Mouse (Mus musculus): ENCODE measurements around the gene G3bp1. TPM values are rescaled to one million over a fixed set of nuclear protein-coding genes. Genes with fewer than 3 reads are reported as not detected.
A peak's percentile ranks its signal among the peaks of the same experiment; 100 is the strongest.

G3bp1 gene
- total and polyA plus RNA-seq, 2 experiments from 2014 or later = 48.5 to 59.4 TPM

DNA sequence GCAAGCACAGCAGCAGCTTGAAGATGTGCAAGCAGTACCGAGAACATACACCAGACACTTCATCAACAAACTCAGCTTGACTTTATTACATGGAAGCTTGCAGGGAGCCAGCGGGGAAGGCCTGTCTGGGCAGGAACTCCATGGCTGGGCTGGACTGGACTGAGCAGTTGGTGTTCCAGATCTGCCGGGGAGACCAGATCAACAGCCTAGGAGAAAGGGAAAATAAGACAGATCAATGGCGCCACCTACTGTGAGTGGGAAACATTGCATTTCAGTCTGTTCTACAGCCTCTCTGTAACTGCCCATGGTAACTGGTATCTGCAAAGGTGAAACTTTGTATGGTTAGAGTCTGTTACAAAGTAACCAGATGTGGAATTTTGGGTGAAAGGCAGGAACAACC is 22.9 kb upstream of the G3bp1 start:
- TF ChIP-seq CTCF (IDR thresholded peaks at IDR 0.05; ENCODE audit: low read depth) (peak; percentile 96), EP300 (IDR thresholded peaks at IDR 0.05; ENCODE audit: low read depth) (no peak)
- no peaks in the 10 kb centered on the region for H3K9me3 ChIP-seq (replicated peaks; ENCODE audit: control insufficient read depth, low read length)
- peak; percentile 78 for ATAC-seq (ENCODE audit: insufficient read depth, low read depth)
- H3K36me3 ChIP-seq (replicated peaks; ENCODE audit: control insufficient read depth, insufficient read depth, low read length) = peaks cover 25% of the 10 kb centered on the region
- peak overlapping the region; percentile 28; the same call in 1 of the 2 replicates for H3K27ac ChIP-seq (ENCODE audit: low read depth)
- no peak overlapping the region for H3K4me3 ChIP-seq (ENCODE audit: low read depth, low read length)
- H3K9ac ChIP-seq (replicated peaks; ENCODE audit: low read depth, low read length) = no peak overlapping the region
- H3K4me1 ChIP-seq (ENCODE audit: control insufficient read depth, insufficient read depth) = no peaks in the 10 kb centered on the region
- WGBS = 9% methylated on average over 4 of the region's 4 CpGs
- peak; percentile 86 for DNase-seq (ENCODE audit: low spot score)
- no peak overlapping the region for H3K4me2 ChIP-seq (ENCODE audit: low read depth, low read length)
- no peaks in the 10 kb centered on the region for H3K27me3 ChIP-seq (ENCODE audit: control insufficient read depth, insufficient read depth, low read length)

DNA sequence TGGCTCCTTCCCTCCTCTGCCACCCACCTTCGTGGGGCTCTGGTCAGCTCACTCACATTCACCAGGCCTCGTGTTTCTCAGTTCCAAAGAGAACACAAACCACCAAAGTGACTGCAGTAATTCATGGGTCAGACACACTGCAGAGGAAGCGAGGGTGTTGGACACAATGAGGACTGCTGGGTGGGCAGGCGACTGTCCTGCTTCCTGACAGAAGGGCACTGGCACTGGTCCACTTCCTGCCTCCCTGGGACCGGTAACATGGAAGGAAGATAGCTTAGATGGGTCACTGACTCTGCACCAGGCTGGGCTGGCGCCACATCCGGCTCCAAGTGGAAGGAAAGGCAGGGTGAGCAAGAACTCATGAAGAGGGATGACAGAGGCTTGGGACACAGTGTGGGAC is 20.0 kb upstream of the G3bp1 start:
- Histone ChIP-seq H3K4me3 (ENCODE audit: low read depth, low read length) (no peak overlapping the region), H3K27me3 (ENCODE audit: control insufficient read depth, insufficient read depth, low read length) (no peaks in the 10 kb centered on the region), H3K4me1 (ENCODE audit: control insufficient read depth, insufficient read depth) (no peaks in the 10 kb centered on the region; the same call in 1 of the 2 replicates), H3K9ac (replicated peaks; ENCODE audit: low read depth, low read length) (no peak overlapping the region), H3K4me2 (ENCODE audit: low read depth, low read length) (no peak overlapping the region), H3K9me3 (replicated peaks; ENCODE audit: control insufficient read depth, low read length) (no peaks in the 10 kb centered on the region), H3K27ac (ENCODE audit: low read depth) (peak overlapping the region; percentile 44), H3K36me3 (replicated peaks; ENCODE audit: control insufficient read depth, insufficient read depth, low read length) (peaks cover 33% of the 10 kb centered on the region)
- no peak for TF ChIP-seq EP300 (IDR thresholded peaks at IDR 0.05; ENCODE audit: low read depth)
- TF ChIP-seq CTCF (IDR thresholded peaks at IDR 0.05; ENCODE audit: low read depth) = no peak
- DNase-seq (ENCODE audit: low spot score) (no peak), ATAC-seq (ENCODE audit: insufficient read depth, low read depth) (0 out of 2 replicates have a peak, but pooled peaks have one; percentile 12)
- WGBS = 57% methylated on average over 7 of the region's 7 CpGs

DNA sequence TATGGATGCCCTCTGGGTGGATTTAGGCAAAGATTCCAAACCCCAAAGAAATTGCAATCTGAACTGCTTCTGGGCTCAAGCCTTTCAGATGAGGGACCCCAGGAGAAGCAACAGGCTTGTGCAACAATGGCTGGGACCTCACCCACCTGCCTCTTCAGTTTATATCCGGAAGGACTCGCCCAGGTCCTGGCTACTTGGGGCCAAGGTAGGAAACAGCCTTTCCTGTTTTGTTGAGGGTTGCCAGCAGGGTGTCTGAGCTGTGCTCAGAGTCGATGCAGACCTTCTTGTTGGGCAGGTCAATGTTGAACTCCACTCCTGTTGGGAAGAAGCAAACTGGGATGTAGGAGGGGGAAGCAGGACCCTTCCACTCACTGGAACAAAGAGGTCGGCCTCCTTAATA is 19.2 kb upstream of the G3bp1 start:
- H3K36me3 ChIP-seq (replicated peaks; ENCODE audit: control insufficient read depth, insufficient read depth, low read length) = peaks cover 33% of the 10 kb centered on the region
- ATAC-seq (ENCODE audit: insufficient read depth, low read depth) (no peak), DNase-seq (ENCODE audit: low spot score) (no peak)
- TF ChIP-seq EP300 (IDR thresholded peaks at IDR 0.05; ENCODE audit: low read depth) = no peak
- TF ChIP-seq CTCF (IDR thresholded peaks at IDR 0.05; ENCODE audit: low read depth) = no peak
- H3K9me3 ChIP-seq (replicated peaks; ENCODE audit: control insufficient read depth, low read length) = no peaks in the 10 kb centered on the region
- H3K4me2 ChIP-seq (ENCODE audit: low read depth, low read length) = no peak overlapping the region
- no peaks in the 10 kb centered on the region; the same call in 1 of the 2 replicates for H3K4me1 ChIP-seq (ENCODE audit: control insufficient read depth, insufficient read depth)
- no peak overlapping the region for H3K9ac ChIP-seq (replicated peaks; ENCODE audit: low read depth, low read length)
- no peaks in the 10 kb centered on the region for H3K27me3 ChIP-seq (ENCODE audit: control insufficient read depth, insufficient read depth, low read length)
- 68% methylated on average over 4 of the region's 4 CpGs for WGBS
- H3K27ac ChIP-seq (ENCODE audit: low read depth) = no peak overlapping the region
- H3K4me3 ChIP-seq (ENCODE audit: low read depth, low read length) = no peak overlapping the region

DNA sequence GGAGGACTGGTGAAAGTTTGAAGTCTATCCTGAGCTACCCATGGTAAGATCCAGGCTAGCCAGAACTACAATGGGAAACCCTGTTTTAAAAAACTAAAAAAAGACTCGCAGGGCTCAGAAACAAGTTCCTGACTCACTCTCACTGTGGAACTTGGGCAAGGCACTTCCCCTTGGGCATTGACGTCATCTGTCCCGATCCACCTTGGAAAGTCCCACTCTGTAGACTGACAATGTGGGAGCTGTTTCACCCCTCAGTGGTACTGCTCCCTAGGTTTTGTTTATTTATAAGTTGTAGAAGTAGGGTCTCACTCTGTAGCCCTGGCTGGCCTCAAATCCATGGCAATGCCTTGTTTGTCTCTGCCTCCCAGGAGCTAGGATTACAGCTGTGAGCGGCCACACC is 15.8 kb upstream of the G3bp1 start:
- no peak for ATAC-seq (ENCODE audit: insufficient read depth, low read depth)
- Histone ChIP-seq H3K4me2 (ENCODE audit: low read depth, low read length) (no peak overlapping the region), H3K27ac (ENCODE audit: low read depth) (0 out of 2 replicates have a peak overlapping the region, but pooled peaks have one; percentile 22), H3K4me3 (ENCODE audit: low read depth, low read length) (no peak overlapping the region), H3K9ac (replicated peaks; ENCODE audit: low read depth, low read length) (no peak overlapping the region), H3K27me3 (ENCODE audit: control insufficient read depth, insufficient read depth, low read length) (no peaks in the 10 kb centered on the region), H3K9me3 (replicated peaks; ENCODE audit: control insufficient read depth, low read length) (no peaks in the 10 kb centered on the region), H3K4me1 (ENCODE audit: control insufficient read depth, insufficient read depth) (no peaks in the 10 kb centered on the region; the same call in 1 of the 2 replicates), H3K36me3 (replicated peaks; ENCODE audit: control insufficient read depth, insufficient read depth, low read length) (peaks cover 32% of the 10 kb centered on the region)
- no peak for TF ChIP-seq EP300 (IDR thresholded peaks at IDR 0.05; ENCODE audit: low read depth)
- no peak for TF ChIP-seq CTCF (IDR thresholded peaks at IDR 0.05; ENCODE audit: low read depth)
- no peak for DNase-seq (ENCODE audit: low spot score)
- 60% methylated on average over 4 of the region's 4 CpGs for WGBS

DNA sequence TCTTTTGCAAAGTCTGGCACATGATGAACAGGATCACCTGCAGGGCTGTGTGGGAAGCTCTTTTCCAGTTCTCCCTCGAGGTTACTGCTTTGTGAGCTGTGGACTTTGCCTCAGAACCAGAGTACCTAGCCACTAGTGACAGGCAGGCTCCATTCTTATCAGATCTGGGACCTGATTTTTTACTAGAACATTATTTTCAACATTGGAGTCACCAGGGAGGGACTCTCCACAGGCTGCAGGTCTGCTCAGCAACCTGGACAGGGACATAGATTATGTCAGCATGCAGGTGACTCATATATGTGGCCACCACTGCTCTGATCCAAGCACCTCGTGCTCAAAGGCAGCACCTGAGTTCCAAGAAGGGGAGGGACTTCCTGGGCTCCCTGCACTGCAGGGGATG is 14.3 kb upstream of the G3bp1 start:
- H3K4me2 ChIP-seq (ENCODE audit: low read depth, low read length) = no peak overlapping the region
- H3K27ac ChIP-seq (ENCODE audit: low read depth) = no peak overlapping the region
- no peaks in the 10 kb centered on the region for H3K9me3 ChIP-seq (replicated peaks; ENCODE audit: control insufficient read depth, low read length)
- H3K4me1 ChIP-seq (ENCODE audit: control insufficient read depth, insufficient read depth) = peaks cover 5% of the 10 kb centered on the region; the same call in 1 of the 2 replicates
- peaks cover 21% of the 10 kb centered on the region for H3K36me3 ChIP-seq (replicated peaks; ENCODE audit: control insufficient read depth, insufficient read depth, low read length)
- TF ChIP-seq EP300 (IDR thresholded peaks at IDR 0.05; ENCODE audit: low read depth) (no peak), CTCF (IDR thresholded peaks at IDR 0.05; ENCODE audit: low read depth) (no peak)
- no peaks in the 10 kb centered on the region for H3K27me3 ChIP-seq (ENCODE audit: control insufficient read depth, insufficient read depth, low read length)
- no peak overlapping the region for H3K4me3 ChIP-seq (ENCODE audit: low read depth, low read length)
- WGBS = 65% methylated on average over 2 of the region's 2 CpGs
- DNase-seq (ENCODE audit: low spot score) = no peak
- no peak for ATAC-seq (ENCODE audit: insufficient read depth, low read depth)
- no peak overlapping the region for H3K9ac ChIP-seq (replicated peaks; ENCODE audit: low read depth, low read length)

DNA sequence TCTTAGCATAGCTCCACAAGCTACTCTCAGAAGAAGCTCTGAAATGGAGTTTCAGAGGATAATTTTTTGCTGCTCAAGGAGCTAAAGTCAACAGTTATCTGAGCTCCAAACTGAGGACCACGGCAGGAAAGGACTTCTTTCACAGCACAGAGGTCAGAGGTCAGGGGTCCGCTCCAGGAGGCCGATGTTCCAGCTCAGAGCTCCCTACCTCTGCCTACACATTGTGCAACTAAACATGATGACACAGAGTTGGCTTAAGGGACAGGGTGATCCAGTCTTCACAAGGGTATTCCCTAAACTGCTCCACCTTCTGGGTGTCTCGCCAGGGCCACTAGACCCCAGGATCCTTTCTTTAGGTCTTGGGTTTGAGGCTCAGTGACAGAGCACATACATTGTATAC is 11.0 kb upstream of the G3bp1 start:
- no peak for TF ChIP-seq CTCF (IDR thresholded peaks at IDR 0.05; ENCODE audit: low read depth)
- no peak for TF ChIP-seq EP300 (IDR thresholded peaks at IDR 0.05; ENCODE audit: low read depth)
- no peaks in the 10 kb centered on the region for H3K9me3 ChIP-seq (replicated peaks; ENCODE audit: control insufficient read depth, low read length)
- no peaks in the 10 kb centered on the region for H3K27me3 ChIP-seq (ENCODE audit: control insufficient read depth, insufficient read depth, low read length)
- 65% methylated on average over 4 of the region's 4 CpGs for WGBS
- ATAC-seq (ENCODE audit: insufficient read depth, low read depth) = no peak
- no peak overlapping the region for H3K27ac ChIP-seq (ENCODE audit: low read depth)
- H3K9ac ChIP-seq (replicated peaks; ENCODE audit: low read depth, low read length) = no peak overlapping the region
- H3K4me2 ChIP-seq (ENCODE audit: low read depth, low read length) = no peak overlapping the region
- H3K36me3 ChIP-seq (replicated peaks; ENCODE audit: control insufficient read depth, insufficient read depth, low read length) = peaks cover 5% of the 10 kb centered on the region
- peaks cover 11% of the 10 kb centered on the region; the same call in 1 of the 2 replicates for H3K4me1 ChIP-seq (ENCODE audit: control insufficient read depth, insufficient read depth)
- DNase-seq (ENCODE audit: low spot score) = no peak
- no peak overlapping the region for H3K4me3 ChIP-seq (ENCODE audit: low read depth, low read length)
